Mouse (Mus musculus): ENCODE data around the gene 4922502D21Rik. TPM values are rescaled to one million over a fixed set of nuclear protein-coding genes. Genes with fewer than 3 reads are reported as not detected.

4922502D21Rik gene
- polyA plus RNA-seq, 1 experiment from 2014 or later: not detected

GRCm38 (mm10) chr6:129318395-129318794 is 13.2 kb downstream of the 4922502D21Rik start:
- no peaks in the 10 kb centered on the region for H3K9me3 ChIP-seq (ENCODE audit: control insufficient read depth, low read length)
- no peaks in the 10 kb centered on the region for H3K27me3 ChIP-seq (replicated peaks; ENCODE audit: control insufficient read depth, insufficient read depth, low read length)
- no peak overlapping the region for H3K27ac ChIP-seq (ENCODE audit: low read length)
- no peak overlapping the region for H3K9ac ChIP-seq (replicated peaks; ENCODE audit: low read depth, low read length)
- 33% methylated on average over 1 of the region's 1 CpGs for WGBS
- no peaks in the 10 kb centered on the region for H3K4me1 ChIP-seq (replicated peaks; ENCODE audit: control insufficient read depth, insufficient read depth, low read length)
- no peaks in the 10 kb centered on the region for H3K36me3 ChIP-seq (ENCODE audit: control insufficient read depth, insufficient read depth)
- no peak overlapping the region for H3K4me2 ChIP-seq (ENCODE audit: low read length)
- H3K4me3 ChIP-seq (replicated peaks; ENCODE audit: low read length): no peak overlapping the region
- ATAC-seq: no peak

- Histone ChIP-seq H3K4me2 (ENCODE audit: low read length) (no peak overlapping the region), H3K9ac (replicated peaks; ENCODE audit: low read depth, low read length) (no peak overlapping the region), H3K4me1 (replicated peaks; ENCODE audit: control insufficient read depth, insufficient read depth, low read length) (no peaks in the 10 kb centered on the region), H3K27me3 (replicated peaks; ENCODE audit: control insufficient read depth, insufficient read depth, low read length) (no peaks in the 10 kb centered on the region), H3K4me3 (replicated peaks; ENCODE audit: low read length) (no peak overlapping the region), H3K9me3 (ENCODE audit: control insufficient read depth, low read length) (no peaks in the 10 kb centered on the region), H3K36me3 (ENCODE audit: control insufficient read depth, insufficient read depth) (no peaks in the 10 kb centered on the region), H3K27ac (ENCODE audit: low read length) (no peak overlapping the region)
- 74% methylated on average over 2 of the region's 2 CpGs for WGBS
- no peak for ATAC-seq
Measured at GRCm38 (mm10) chr6:129316463-129316862, 15.1 kb downstream of the 4922502D21Rik start.

DNA sequence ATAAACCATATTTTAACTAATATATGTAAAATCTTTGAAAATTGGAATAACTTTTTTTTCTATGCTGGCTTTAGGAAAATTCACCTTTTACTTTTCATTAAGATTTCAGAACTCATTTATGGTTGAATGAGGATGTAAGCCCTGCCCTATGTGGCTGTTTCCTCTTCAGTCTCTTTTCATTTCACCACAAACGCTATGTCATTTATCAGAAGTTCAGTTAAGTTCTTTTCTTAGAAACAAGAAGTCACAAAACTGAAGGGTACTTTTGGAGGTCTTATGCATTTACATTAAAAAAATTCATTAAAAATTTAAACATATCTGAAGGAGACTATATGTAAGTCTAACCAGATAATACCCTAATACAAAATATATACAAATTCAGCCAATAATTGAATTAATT is 15.9 kb downstream of the 4922502D21Rik start:
- Histone ChIP-seq H3K36me3 (ENCODE audit: control insufficient read depth, insufficient read depth) (no peaks in the 10 kb centered on the region), H3K27me3 (replicated peaks; ENCODE audit: control insufficient read depth, insufficient read depth, low read length) (no peaks in the 10 kb centered on the region), H3K9me3 (ENCODE audit: control insufficient read depth, low read length) (no peaks in the 10 kb centered on the region), H3K27ac (ENCODE audit: low read length) (no peak overlapping the region), H3K9ac (replicated peaks; ENCODE audit: low read depth, low read length) (no peak overlapping the region), H3K4me3 (replicated peaks; ENCODE audit: low read length) (no peak overlapping the region), H3K4me2 (ENCODE audit: low read length) (no peak overlapping the region), H3K4me1 (replicated peaks; ENCODE audit: control insufficient read depth, insufficient read depth, low read length) (no peaks in the 10 kb centered on the region)
- ATAC-seq: no peak
- WGBS: 90% methylated on average over 1 of the region's 1 CpGs

GRCm38 (mm10) chr6:129314655-129315168 is 16.9 kb downstream of the 4922502D21Rik start:
- H3K36me3 ChIP-seq (ENCODE audit: control insufficient read depth, insufficient read depth): no peaks in the 10 kb centered on the region
- H3K27ac ChIP-seq (ENCODE audit: low read length): no peak overlapping the region
- no peak overlapping the region for H3K4me2 ChIP-seq (ENCODE audit: low read length)
- H3K9me3 ChIP-seq (ENCODE audit: control insufficient read depth, low read length): no peaks in the 10 kb centered on the region
- H3K27me3 ChIP-seq (replicated peaks; ENCODE audit: control insufficient read depth, insufficient read depth, low read length): no peaks in the 10 kb centered on the region
- no peak overlapping the region for H3K9ac ChIP-seq (replicated peaks; ENCODE audit: low read depth, low read length)
- no peak for ATAC-seq
- no peak overlapping the region for H3K4me3 ChIP-seq (replicated peaks; ENCODE audit: low read length)
- H3K4me1 ChIP-seq (replicated peaks; ENCODE audit: control insufficient read depth, insufficient read depth, low read length): no peaks in the 10 kb centered on the region
- 85% methylated on average over 3 of the region's 3 CpGs for whole genome bisulfite sequencing

DNA sequence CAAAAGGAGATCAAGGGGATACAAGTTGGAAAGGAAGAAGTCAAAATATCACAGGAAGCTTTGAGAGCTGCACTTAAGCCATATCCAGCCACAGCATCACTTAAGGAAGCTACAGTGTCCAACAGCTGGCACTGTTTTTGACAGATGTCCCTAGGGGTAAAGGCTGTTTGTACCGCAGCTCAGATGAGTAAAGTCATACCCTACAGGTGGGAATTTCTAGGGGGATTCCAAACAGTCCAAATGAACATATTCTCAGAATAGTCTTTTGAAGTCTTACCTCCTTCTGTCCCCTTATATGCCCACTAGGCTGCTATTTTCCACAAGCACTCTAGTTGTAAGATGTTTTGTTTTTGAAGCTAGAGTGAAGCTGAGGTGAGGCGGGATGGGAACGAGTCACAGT is 19.1 kb downstream of the 4922502D21Rik start:
- Histone ChIP-seq H3K9me3 (ENCODE audit: control insufficient read depth, low read length) (no peaks in the 10 kb centered on the region), H3K4me2 (ENCODE audit: low read length) (no peak overlapping the region), H3K4me3 (replicated peaks; ENCODE audit: low read length) (no peak overlapping the region), H3K9ac (replicated peaks; ENCODE audit: low read depth, low read length) (no peak overlapping the region), H3K27me3 (replicated peaks; ENCODE audit: control insufficient read depth, insufficient read depth, low read length) (no peaks in the 10 kb centered on the region), H3K36me3 (ENCODE audit: control insufficient read depth, insufficient read depth) (no peaks in the 10 kb centered on the region), H3K27ac (ENCODE audit: low read length) (no peak overlapping the region), H3K4me1 (replicated peaks; ENCODE audit: control insufficient read depth, insufficient read depth, low read length) (no peaks in the 10 kb centered on the region)
- ATAC-seq: no peak
- 86% methylated on average over 3 of the region's 3 CpGs for WGBS

DNA sequence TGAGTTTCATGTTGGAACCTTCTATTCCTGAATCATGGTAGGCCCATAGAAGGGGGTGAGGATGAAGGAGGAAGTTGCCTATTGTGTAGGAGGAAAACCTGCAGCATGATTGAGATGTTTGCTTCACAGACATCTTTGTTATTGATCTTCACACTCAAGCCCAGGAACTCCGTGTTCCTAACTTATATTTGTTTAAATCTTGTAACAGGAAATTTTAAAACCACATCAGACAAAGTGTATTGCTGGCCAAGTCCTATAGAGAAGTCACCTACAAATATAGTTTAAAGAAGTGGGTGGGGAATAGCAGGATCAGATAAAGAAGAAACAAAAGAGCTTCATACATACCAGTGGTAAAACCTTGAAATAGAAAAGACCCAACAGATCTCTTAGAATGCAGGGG is 27.4 kb downstream of the 4922502D21Rik start:
- H3K4me2 ChIP-seq (ENCODE audit: low read length): no peak overlapping the region
- WGBS: 76% methylated on average over 1 of the region's 1 CpGs
- no peak for ATAC-seq

GRCm38 (mm10) chr6:129288708-129289107 is 42.9 kb downstream of the 4922502D21Rik start:
- no peaks in the 10 kb centered on the region for H3K27me3 ChIP-seq (replicated peaks; ENCODE audit: control insufficient read depth, insufficient read depth, low read length)
- no peak overlapping the region for H3K4me2 ChIP-seq (ENCODE audit: low read length)
- no peak overlapping the region for H3K27ac ChIP-seq (ENCODE audit: low read length)
- H3K9ac ChIP-seq (replicated peaks; ENCODE audit: low read depth, low read length): no peak overlapping the region
- no peaks in the 10 kb centered on the region for H3K4me1 ChIP-seq (replicated peaks; ENCODE audit: control insufficient read depth, insufficient read depth, low read length)
- H3K4me3 ChIP-seq (replicated peaks; ENCODE audit: low read length): no peak overlapping the region
- ATAC-seq: no peak
- no peaks in the 10 kb centered on the region for H3K36me3 ChIP-seq (ENCODE audit: control insufficient read depth, insufficient read depth)
- H3K9me3 ChIP-seq (ENCODE audit: control insufficient read depth, low read length): no peaks in the 10 kb centered on the region

More for the DNA sequence above, 27.4 kb downstream of the 4922502D21Rik start:
- no peak overlapping the region for H3K4me3 ChIP-seq (replicated peaks; ENCODE audit: low read length)
- no peak overlapping the region for H3K9ac ChIP-seq (replicated peaks; ENCODE audit: low read depth, low read length)
- H3K27me3 ChIP-seq (replicated peaks; ENCODE audit: control insufficient read depth, insufficient read depth, low read length): no peaks in the 10 kb centered on the region
- H3K9me3 ChIP-seq (ENCODE audit: control insufficient read depth, low read length): no peaks in the 10 kb centered on the region
- no peak overlapping the region for H3K27ac ChIP-seq (ENCODE audit: low read length)
- no peaks in the 10 kb centered on the region for H3K4me1 ChIP-seq (replicated peaks; ENCODE audit: control insufficient read depth, insufficient read depth, low read length)
- H3K36me3 ChIP-seq (ENCODE audit: control insufficient read depth, insufficient read depth): no peaks in the 10 kb centered on the region

DNA sequence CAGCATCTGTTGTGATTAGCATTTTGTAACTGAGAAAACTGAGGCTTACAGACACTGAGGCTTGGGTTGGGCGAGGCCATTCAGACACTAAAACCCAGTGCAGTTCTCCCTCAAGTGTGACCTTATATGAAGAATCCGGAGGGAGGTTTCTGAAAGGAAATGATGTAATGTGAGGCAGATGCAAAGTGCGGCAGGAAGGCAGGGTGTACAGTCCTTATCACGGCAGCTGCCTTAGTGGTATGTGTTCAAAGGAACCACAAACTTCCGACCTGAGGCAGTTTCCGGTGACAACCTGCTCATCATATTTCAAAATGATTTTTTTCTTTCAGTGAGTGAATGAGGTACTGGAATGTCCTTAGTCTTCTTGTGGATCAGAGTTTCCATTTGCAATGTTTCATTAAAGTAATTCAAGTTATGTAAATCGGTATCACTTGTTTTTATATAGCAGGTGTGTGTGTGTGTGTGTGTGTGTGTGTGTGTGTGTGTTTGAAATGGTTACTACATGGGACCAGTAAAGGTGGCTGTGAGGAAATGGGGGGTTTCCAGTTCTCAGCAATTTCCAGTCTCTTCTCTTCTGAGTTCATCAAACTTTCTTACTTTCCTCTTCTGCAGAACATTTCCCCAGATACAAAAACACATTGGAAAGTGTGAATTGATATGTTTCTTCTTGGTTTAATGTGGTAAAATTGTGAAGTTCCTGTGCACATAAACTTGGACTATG is 47.1 kb downstream of the 4922502D21Rik start:
- no peaks in the 10 kb centered on the region for H3K36me3 ChIP-seq (ENCODE audit: control insufficient read depth, insufficient read depth)
- H3K4me3 ChIP-seq (replicated peaks; ENCODE audit: low read length): no peak overlapping the region
- no peaks in the 10 kb centered on the region for H3K27me3 ChIP-seq (replicated peaks; ENCODE audit: control insufficient read depth, insufficient read depth, low read length)
- H3K4me2 ChIP-seq (ENCODE audit: low read length): no peak overlapping the region
- no peak overlapping the region for H3K27ac ChIP-seq (ENCODE audit: low read length)
- WGBS: 87% methylated on average over 7 of the region's 7 CpGs
- no peak overlapping the region for H3K9ac ChIP-seq (replicated peaks; ENCODE audit: low read depth, low read length)
- no peaks in the 10 kb centered on the region for H3K4me1 ChIP-seq (replicated peaks; ENCODE audit: control insufficient read depth, insufficient read depth, low read length)
- H3K9me3 ChIP-seq (ENCODE audit: control insufficient read depth, low read length): no peaks in the 10 kb centered on the region
- ATAC-seq: no peak

DNA sequence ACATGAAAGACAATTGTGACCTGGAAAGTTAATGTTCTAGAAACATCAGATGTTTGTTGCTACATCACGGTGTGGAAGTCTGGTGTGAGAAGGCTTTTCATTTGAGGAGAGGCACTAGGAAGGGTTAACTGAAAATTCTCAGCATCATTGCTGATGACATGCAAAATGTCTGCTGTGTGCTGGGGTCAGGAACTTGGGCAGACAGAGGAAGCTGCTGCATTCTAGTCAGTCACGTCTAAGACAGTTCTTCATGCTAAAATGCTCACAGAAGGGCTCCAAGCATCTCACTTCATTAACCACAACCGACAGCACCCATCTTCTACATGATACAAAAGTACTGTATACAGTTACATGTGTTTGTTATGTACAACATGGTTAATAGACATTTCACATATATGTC is 48.3 kb downstream of the 4922502D21Rik start:
- Histone ChIP-seq H3K27me3 (replicated peaks; ENCODE audit: control insufficient read depth, insufficient read depth, low read length) (no peaks in the 10 kb centered on the region), H3K27ac (ENCODE audit: low read length) (no peak overlapping the region), H3K4me2 (ENCODE audit: low read length) (no peak overlapping the region), H3K4me3 (replicated peaks; ENCODE audit: low read length) (no peak overlapping the region), H3K36me3 (ENCODE audit: control insufficient read depth, insufficient read depth) (no peaks in the 10 kb centered on the region), H3K9me3 (ENCODE audit: control insufficient read depth, low read length) (no peaks in the 10 kb centered on the region), H3K9ac (replicated peaks; ENCODE audit: low read depth, low read length) (no peak overlapping the region), H3K4me1 (replicated peaks; ENCODE audit: control insufficient read depth, insufficient read depth, low read length) (no peaks in the 10 kb centered on the region)
- ATAC-seq: no peak
- WGBS: 82% methylated on average over 3 of the region's 3 CpGs

GRCm38 (mm10) chr6:129276483-129276882 is 55.1 kb downstream of the 4922502D21Rik start:
- Histone ChIP-seq H3K9me3 (ENCODE audit: control insufficient read depth, low read length) (no peaks in the 10 kb centered on the region), H3K27ac (ENCODE audit: low read length) (no peak overlapping the region), H3K36me3 (ENCODE audit: control insufficient read depth, insufficient read depth) (no peaks in the 10 kb centered on the region), H3K4me1 (replicated peaks; ENCODE audit: control insufficient read depth, insufficient read depth, low read length) (no peaks in the 10 kb centered on the region), H3K4me3 (replicated peaks; ENCODE audit: low read length) (no peak overlapping the region), H3K27me3 (replicated peaks; ENCODE audit: control insufficient read depth, insufficient read depth, low read length) (no peaks in the 10 kb centered on the region), H3K9ac (replicated peaks; ENCODE audit: low read depth, low read length) (no peak overlapping the region), H3K4me2 (ENCODE audit: low read length) (no peak overlapping the region)
- no peak for ATAC-seq
- 95% methylated on average over 2 of the region's 2 CpGs for WGBS
